Mouse (Mus musculus) forebrain, embryonic 13.5 days (tissue): ENCODE measurements at regions not wholly inside any gene's neighbourhood (a gene's known extent, or its start where the extent isn't known, plus 50 kb on each side); places are given as distances from the start of the nearest gene placed in this dataset.
A peak's percentile ranks its signal among the peaks of the same experiment; 100 is the strongest.

Source experiments
- ATAC-seq: fragments of 200-750 bp; cut with Nextera tagmentation; 2 replicates; pipeline ENCODE4 v1.8.0; 2017
- H3K27ac ChIP-seq: fragments of 300-500 bp; sonication (generic); 2 replicates; pipeline ENCODE4 v1.5.1; 2015; ENCODE audit warnings: inconsistent platforms, mild to moderate bottlenecking, moderate library complexity
- H3K27me3 ChIP-seq: fragments of 300-500 bp; sonication (generic); 2 replicates; pipeline ENCODE4 v1.6.1; 2015; ENCODE audit warnings: mild to moderate bottlenecking, inconsistent platforms
- H3K36me3 ChIP-seq: fragments of 300-500 bp; sonication (generic); 2 replicates; pipeline ENCODE4 v1.6.1; 2015; ENCODE audit warnings: mild to moderate bottlenecking, inconsistent platforms; ENCODE audit not compliant: poor library complexity, severe bottlenecking
- H3K4me1 ChIP-seq: fragments of 300-500 bp; sonication (generic); 2 replicates; pipeline ENCODE4 v1.6.1; 2015; ENCODE audit warnings: inconsistent platforms
- H3K4me2 ChIP-seq: fragments of 300-500 bp; sonication (generic); 2 replicates; pipeline ENCODE4 v1.6.1; 2015; ENCODE audit warnings: inconsistent platforms, mild to moderate bottlenecking, moderate library complexity
- H3K4me3 ChIP-seq: fragments of 300-500 bp; sonication (generic); 2 replicates; pipeline ENCODE4 v1.5.1; 2015; ENCODE audit warnings: mild to moderate bottlenecking, inconsistent platforms
- H3K9ac ChIP-seq: fragments of 300-500 bp; sonication (generic); 2 replicates; pipeline ENCODE4 v1.6.1; 2015; ENCODE audit warnings: mild to moderate bottlenecking, inconsistent platforms
- H3K9me3 ChIP-seq: fragments of 300-500 bp; sonication (generic); replicated peaks from 2 replicates; pipeline ENCODE4 v1.6.1; 2016; ENCODE audit warnings: inconsistent platforms
- WGBS: fragments of 180-500 bp; shearing (Covaris S2); methylation state at CpG from one replicate; pipeline ENCODE4 v1.1.7; 2015; 5-methylcytosine and 5-hydroxymethylcytosine counted together

GRCm38 (mm10) chr8:4411126-4411525, 81.7 kb upstream of the Cers4 start:
- no peaks in the 10 kb centered on the region for H3K9me3 ChIP-seq
- H3K27ac ChIP-seq: no peak overlapping the region
- peaks cover 6% of the 10 kb centered on the region; the same call in 1 of the 2 replicates for H3K4me1 ChIP-seq
- H3K9ac ChIP-seq: no peak overlapping the region
- H3K4me3 ChIP-seq: no peak overlapping the region
- H3K36me3 ChIP-seq: no peaks in the 10 kb centered on the region
- H3K27me3 ChIP-seq: no peaks in the 10 kb centered on the region
- ATAC-seq: peak; percentile 41; the same call in 1 of the 2 replicates
- 48% methylated on average over 3 of the region's 3 CpGs for WGBS
- H3K4me2 ChIP-seq: no peak overlapping the region

DNA sequence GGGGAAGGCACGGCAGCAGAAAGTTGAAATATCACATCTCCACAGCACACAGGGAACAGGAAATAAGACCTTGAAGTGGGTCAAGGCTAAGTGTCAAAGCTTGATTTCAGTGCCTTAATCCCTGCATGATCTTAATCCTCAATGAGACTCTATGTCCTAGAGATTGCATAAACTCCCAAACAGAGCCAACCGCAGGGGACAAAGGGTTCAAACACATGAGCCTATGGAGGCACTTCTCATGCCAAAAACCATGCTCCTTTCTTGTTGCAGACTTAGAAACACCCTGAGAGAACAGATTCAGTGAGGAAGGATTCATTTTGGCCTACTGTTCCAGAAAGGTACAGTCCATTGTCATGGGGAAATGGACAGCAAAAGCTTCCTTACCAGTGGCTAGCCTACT, 81.0 kb upstream of the Cers4 start:
- no peak overlapping the region for H3K4me3 ChIP-seq
- no peak for ATAC-seq
- H3K27ac ChIP-seq: no peak overlapping the region
- WGBS: 81% methylated on average over 2 of the region's 2 CpGs
- H3K36me3 ChIP-seq: no peaks in the 10 kb centered on the region
- H3K4me2 ChIP-seq: no peak overlapping the region
- no peaks in the 10 kb centered on the region for H3K27me3 ChIP-seq
- peaks cover 6% of the 10 kb centered on the region; the same call in 1 of the 2 replicates for H3K4me1 ChIP-seq
- no peaks in the 10 kb centered on the region for H3K9me3 ChIP-seq
- H3K9ac ChIP-seq: no peak overlapping the region

DNA sequence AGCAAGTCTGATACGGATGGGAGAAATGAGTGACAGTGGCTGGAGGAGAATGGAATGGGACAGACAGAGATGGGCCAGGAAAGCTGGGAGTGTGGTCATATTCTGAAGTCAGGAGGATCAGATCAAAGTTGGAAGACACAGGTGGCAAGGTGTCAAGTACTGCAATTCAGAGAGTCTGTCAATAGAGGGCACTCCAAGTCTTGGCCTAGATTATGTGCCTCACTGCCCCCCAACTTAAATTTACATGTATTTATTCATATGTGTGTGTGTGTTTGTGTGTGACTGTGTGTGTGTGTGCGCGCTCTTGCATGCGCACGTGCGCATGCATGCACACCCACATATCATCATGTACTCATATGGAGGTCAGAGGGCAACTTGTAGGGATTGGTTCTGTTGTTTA, 79.6 kb upstream of the Cers4 start:
- Histone ChIP-seq H3K4me3 (no peak overlapping the region), H3K4me2 (peak overlapping the region; percentile 14; the same call in 1 of the 2 replicates), H3K27me3 (no peaks in the 10 kb centered on the region), H3K4me1 (peaks cover 6% of the 10 kb centered on the region; the same call in 1 of the 2 replicates), H3K9ac (no peak overlapping the region), H3K27ac (peak overlapping the region; percentile 59), H3K36me3 (no peaks in the 10 kb centered on the region), H3K9me3 (no peaks in the 10 kb centered on the region)
- ATAC-seq: peak; percentile 71
- 24% methylated on average over 6 of the region's 6 CpGs for WGBS

GRCm38 (mm10) chr8:4413764-4414163, 79.1 kb upstream of the Cers4 start:
- H3K27me3 ChIP-seq: no peaks in the 10 kb centered on the region
- H3K4me3 ChIP-seq: no peak overlapping the region
- H3K36me3 ChIP-seq: no peaks in the 10 kb centered on the region
- peaks cover 6% of the 10 kb centered on the region; the same call in 1 of the 2 replicates for H3K4me1 ChIP-seq
- peak; percentile 91 for ATAC-seq
- H3K4me2 ChIP-seq: peak overlapping the region; percentile 14; the same call in 1 of the 2 replicates
- no peak overlapping the region for H3K9ac ChIP-seq
- no peaks in the 10 kb centered on the region for H3K9me3 ChIP-seq
- 5% methylated on average over 4 of the region's 4 CpGs for WGBS
- H3K27ac ChIP-seq: peak overlapping the region; percentile 59

GRCm38 (mm10) chr8:4417141-4417540, 75.7 kb upstream of the Cers4 start:
- Histone ChIP-seq H3K4me2 (no peak overlapping the region), H3K9me3 (no peaks in the 10 kb centered on the region), H3K9ac (no peak overlapping the region), H3K4me3 (no peak overlapping the region), H3K4me1 (peaks cover 6% of the 10 kb centered on the region; the same call in 1 of the 2 replicates), H3K36me3 (no peaks in the 10 kb centered on the region), H3K27me3 (no peaks in the 10 kb centered on the region), H3K27ac (no peak overlapping the region)
- no peak for ATAC-seq
- WGBS: 79% methylated on average over 3 of the region's 3 CpGs

GRCm38 (mm10) chr8:4433161-4433560, 59.7 kb upstream of the Cers4 start:
- H3K36me3 ChIP-seq: no peaks in the 10 kb centered on the region
- H3K9ac ChIP-seq: no peak overlapping the region
- no peak for ATAC-seq
- H3K4me3 ChIP-seq: no peak overlapping the region
- no peak overlapping the region for H3K27ac ChIP-seq
- no peaks in the 10 kb centered on the region for H3K27me3 ChIP-seq
- H3K4me2 ChIP-seq: no peak overlapping the region
- WGBS: 46% methylated on average over 2 of the region's 2 CpGs
- no peaks in the 10 kb centered on the region for H3K4me1 ChIP-seq
- no peaks in the 10 kb centered on the region for H3K9me3 ChIP-seq

DNA sequence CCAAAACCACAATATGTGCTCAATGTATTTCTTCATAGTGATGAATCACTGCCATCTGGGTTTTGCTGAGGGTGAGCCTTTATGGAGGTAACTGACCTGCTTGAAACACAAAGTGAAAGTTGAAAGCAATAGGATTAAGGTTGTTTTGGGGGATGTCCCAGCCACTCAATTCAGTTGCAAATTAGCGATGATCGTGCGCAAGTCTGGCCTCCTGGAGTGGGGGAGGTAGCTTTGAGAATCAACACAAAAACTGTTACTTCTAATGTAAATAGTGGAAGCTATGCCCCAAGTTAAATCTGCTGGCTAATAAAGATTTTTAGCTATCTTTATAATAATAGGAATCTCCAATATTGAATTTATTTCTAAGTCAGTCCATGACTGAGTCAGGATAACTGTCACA, 56.3 kb upstream of the Cers4 start:
- no peaks in the 10 kb centered on the region for H3K9me3 ChIP-seq
- 21% methylated on average over 3 of the region's 3 CpGs for WGBS
- no peak overlapping the region for H3K9ac ChIP-seq
- H3K4me3 ChIP-seq: no peak overlapping the region
- H3K27me3 ChIP-seq: no peaks in the 10 kb centered on the region
- ATAC-seq: no peak
- no peaks in the 10 kb centered on the region for H3K4me1 ChIP-seq
- no peaks in the 10 kb centered on the region for H3K36me3 ChIP-seq
- H3K27ac ChIP-seq: no peak overlapping the region
- no peak overlapping the region for H3K4me2 ChIP-seq
